In genomic region chr9:75313138-75313831, GRCm38 (mm10) we compare ENCODE assay signal across 8 mouse cellular contexts. TPM values are rescaled to one million over a fixed set of nuclear protein-coding genes. Genes with fewer than 3 reads are reported as not detected.
DNase-seq lines count a peak whose midpoint lies in the region; ATAC-seq and TF ChIP-seq lines count a peak whose summit lies in the region.

No protein-coding gene starts in this region.

- no peak for TF ChIP-seq CTCF in kidney, adult 2 months (conservative IDR thresholded peaks at IDR 0.05; ENCODE audit: insufficient read depth, insufficient read length, low read depth, low read length)

- peak overlapping the region; percentile 78; the same call in 1 of the 2 replicates for H3K4me3 ChIP-seq in kidney, adult 2 months (ENCODE audit: insufficient read depth, low read depth, low read length)
- H3K4me3 ChIP-seq in forebrain, embryonic 15.5 days = peak overlapping the region; percentile 82

- H3K36me3 ChIP-seq in kidney, adult 2 months (ENCODE audit: control insufficient read depth, insufficient read depth, low read length) = no peaks in the 10 kb centered on the region
- no peaks in the 10 kb centered on the region for H3K36me3 ChIP-seq in forebrain, embryonic 15.5 days

- no peak overlapping the region for H3K27ac ChIP-seq in kidney, adult 2 months (ENCODE audit: insufficient read depth, low read depth, low read length)
- peak overlapping the region; percentile 82 for H3K27ac ChIP-seq in forebrain, embryonic 15.5 days (replicated peaks)

- no peaks in the 10 kb centered on the region for H3K9me3 ChIP-seq in forebrain, embryonic 15.5 days

- WGBS in kidney, adult 2 months = 45% methylated on average over 11 of the region's 11 CpGs
- 30% methylated on average over 11 of the region's 11 CpGs for WGBS in forebrain, embryonic 15.5 days

- H3K27me3 ChIP-seq in kidney, adult 2 months (replicated peaks; ENCODE audit: control insufficient read depth, insufficient read depth, low read length) = no peaks in the 10 kb centered on the region
- H3K27me3 ChIP-seq in forebrain, embryonic 15.5 days = no peaks in the 10 kb centered on the region

- H3K4me1 ChIP-seq in kidney, adult 2 months (ENCODE audit: control insufficient read depth, insufficient read depth, low read length) = no peaks in the 10 kb centered on the region
- H3K4me1 ChIP-seq in forebrain, embryonic 15.5 days = peaks cover 20% of the 10 kb centered on the region

- TF ChIP-seq POLR2A in kidney, adult 2 months (IDR thresholded peaks at IDR 0.05; ENCODE audit: low read depth, low read length) = no peak

- peak overlapping the region; percentile 84 for H3K4me2 ChIP-seq in forebrain, embryonic 15.5 days (replicated peaks)

- no peak for DNase-seq in kidney, adult 2 months
- DNase-seq in kidney, adult 9 months = no peak
- peak; percentile 24 for DNase-seq in NIH3T3 (ENCODE audit: low read depth)
- DNase-seq in mesoderm, embryonic 11.5 days (ENCODE audit: low read depth, low spot score) = peak; percentile 41
- no peak for DNase-seq in adrenal gland, postnatal 36 days
- DNase-seq in ovary, postnatal 36 days (ENCODE audit: low spot score) = no peak
- DNase-seq in spleen, postnatal 14 days (ENCODE audit: low spot score in 2 of 2) = no peak

- peak overlapping the region; percentile 77 for H3K9ac ChIP-seq in forebrain, embryonic 15.5 days (replicated peaks)

- ATAC-seq in forebrain, embryonic 15.5 days (replicated peaks) = peak; percentile 21

RNA-seq across cellular contexts. Expression of gene Gnb5, which starts 7.2 kb away (rescaled TPM):
- 18.0 and 18.1 TPM in 2 replicates for polyA plus RNA-seq in kidney, adult 2 months (2012; rRNA removed)
- 47.8 and 52.6 TPM in 2 replicates for polyA plus RNA-seq in forebrain, embryonic 15.5 days (2015; fragmentation: Nextera tagmentation; extraction: Ambion mirVana)
- 10 to 100 TPM; 48.8 to 52.4 TPM for total RNA-seq in adrenal gland, postnatal 36 days (2021)

RNA-seq across cellular contexts. Expression of gene Bcl2l10, which starts 34.3 kb away (rescaled TPM):
- polyA plus RNA-seq in kidney, adult 2 months (2012; rRNA removed) = 0.06 TPM in 1 of 2 replicates, not detected in the other
- polyA plus RNA-seq in forebrain, embryonic 15.5 days (2015; fragmentation: Nextera tagmentation; extraction: Ambion mirVana) = not detected in 2 replicates
- total RNA-seq in adrenal gland, postnatal 36 days (2021) = under 1 TPM in 1 of 2 experiments, not detected in 1; 0.83 TPM

Comparison
In these comparisons a context has a peak if more than half of its experiments do, and no peak if none do; other contexts are left out.
1. DNase-seq: peak in NIH3T3 (single experiment) and mesoderm, embryonic 11.5 days (single experiment); none in kidney, adult 2 months (single experiment), kidney, adult 9 months (single experiment), adrenal gland, postnatal 36 days (0 of 2), ovary, postnatal 36 days (single experiment) and spleen, postnatal 14 days (0 of 2).